Mouse (Mus musculus) bone marrow macrophage, adult 2 months (primary cell): ENCODE results near the gene Acnat2. TPM values are rescaled to one million over a fixed set of nuclear protein-coding genes. Genes with fewer than 3 reads are reported as not detected.
"Not testable (repeated sequence)": the region's sequence is repeated elsewhere in the genome, so short reads cannot be mapped to it uniquely, and the experiment has no call there.

Experiments
- H3K27ac ChIP-seq: 2 replicates; pipeline ENCODE4 v1.5.1; 2012; ENCODE audit warnings: low read depth, low read length; ENCODE audit not compliant: insufficient read depth
- H3K4me1 ChIP-seq: 2 replicates; pipeline ENCODE4 v1.6.1; 2012; ENCODE audit warnings: low read length; ENCODE audit not compliant: control insufficient read depth, insufficient read depth
- H3K4me3 ChIP-seq: 2 replicates; pipeline ENCODE4 v1.5.1; 2012; ENCODE audit warnings: mild to moderate bottlenecking, low read length, moderate library complexity; ENCODE audit not compliant: insufficient read depth
- CTCF ChIP-seq: IDR thresholded peaks from 2 replicates; pipeline ENCODE4 v1.5.1; 2012; ENCODE audit warnings: low read depth, mild to moderate bottlenecking, low read length, moderate library complexity
- POLR2A ChIP-seq: IDR thresholded peaks from 2 replicates; pipeline ENCODE4 v1.6.1; 2012; ENCODE audit warnings: mild to moderate bottlenecking, low read depth, low read length, borderline replicate concordance
- polyA plus RNA-seq: library from polyadenylated mRNA; stranded (reverse); fragments of >200 nt; gene quantifications from 2 replicates; pipeline ENCODE4 v1.2.4, GENCODE M21; 2012; ENCODE audit not compliant: missing spikeins, insufficient read depth, insufficient read length

The Acnat2 gene
- polyA plus RNA-seq, 1 experiment: not detected

DNA sequence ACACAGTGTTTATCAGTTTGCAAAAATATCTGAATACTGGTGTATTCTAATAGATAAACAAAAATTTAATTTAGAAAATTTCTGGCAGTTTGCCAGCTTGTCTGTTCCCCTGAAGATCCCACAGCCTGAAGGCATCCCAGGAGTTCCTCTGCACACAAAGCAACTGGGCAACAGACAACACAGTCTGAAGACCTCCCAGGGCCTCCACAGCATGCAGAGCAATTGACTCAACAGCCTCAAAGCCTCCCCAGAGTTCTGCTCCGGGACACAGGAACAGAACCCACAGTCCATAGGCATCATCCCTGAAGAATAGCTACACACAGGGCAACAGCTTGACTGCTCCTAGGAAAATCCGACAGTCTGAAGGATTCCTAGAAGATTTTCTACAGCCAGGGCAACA, 59.3 kb downstream of the Acnat2 start:
- TF ChIP-seq CTCF (no peak), POLR2A (no peak)
- Histone ChIP-seq H3K4me1 (no peaks in the 10 kb centered on the region), H3K4me3 (no peak overlapping the region), H3K27ac (no peak overlapping the region)

DNA sequence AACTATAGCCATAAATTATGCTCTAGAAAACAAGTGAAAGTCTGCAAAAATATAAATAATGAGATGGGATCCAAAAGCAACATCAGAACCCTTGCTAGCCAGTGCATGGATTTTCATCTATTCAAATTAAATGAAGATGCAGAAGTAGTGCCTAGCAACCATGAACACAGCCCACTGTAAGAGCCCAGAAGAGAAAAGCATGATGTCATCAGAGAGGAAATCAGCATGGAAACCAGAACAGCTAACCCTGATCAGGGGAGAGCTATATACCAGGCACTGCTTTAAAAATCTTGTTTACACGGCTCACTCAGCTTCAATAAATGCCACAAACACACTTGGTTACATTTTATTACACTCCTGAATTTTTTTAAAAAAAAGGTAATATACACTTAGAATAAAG, 60.0 kb downstream of the Acnat2 start:
- H3K4me3 ChIP-seq, H3K27ac ChIP-seq, H3K4me1 ChIP-seq: not testable (repeated sequence)

DNA sequence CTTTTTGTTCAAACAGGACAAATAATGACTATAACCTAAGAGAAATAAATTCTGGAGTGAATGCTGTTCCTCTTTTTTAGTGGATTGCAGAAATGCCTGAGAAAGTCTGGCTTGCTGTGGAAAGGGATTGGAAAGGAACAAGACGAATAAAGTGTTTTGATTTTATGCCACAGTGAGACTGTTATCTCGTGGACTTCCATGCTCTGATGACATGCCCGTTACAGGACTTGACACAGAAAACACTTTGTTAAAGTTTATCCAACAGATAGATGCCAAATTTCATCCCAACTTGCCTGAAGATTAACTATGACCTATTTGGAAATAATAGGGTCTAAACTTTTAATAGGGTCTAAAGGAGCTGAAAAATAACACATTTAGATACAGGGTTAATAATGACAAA, 67.9 kb downstream of the Acnat2 start:
- H3K4me3 ChIP-seq, H3K27ac ChIP-seq, H3K4me1 ChIP-seq: not testable (repeated sequence)

DNA sequence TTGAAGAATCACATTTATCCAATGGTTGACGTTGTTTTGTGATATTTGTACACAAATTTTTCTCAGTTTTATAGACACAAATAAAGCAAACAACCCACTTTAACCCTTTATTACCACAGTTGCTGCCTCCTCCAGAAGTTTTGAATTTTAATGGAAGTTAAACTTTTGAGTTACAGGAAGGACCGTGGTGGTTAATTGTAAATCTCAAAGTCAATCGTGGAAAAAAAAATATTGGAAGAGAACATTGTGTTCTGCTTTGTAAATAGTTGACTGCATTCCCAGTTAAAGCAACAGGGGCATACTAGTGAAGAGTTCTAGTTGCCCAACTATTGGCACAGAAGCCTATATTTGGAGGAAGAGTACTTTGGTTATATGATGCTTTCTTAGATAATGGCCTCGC, 70.0 kb downstream of the Acnat2 start:
- H3K4me1 ChIP-seq, H3K4me3 ChIP-seq, H3K27ac ChIP-seq: not testable (repeated sequence)

Other genes with a start within 250 kb of the Acnat2 start
- gene Acnat1, start 65.8 kb upstream of the Acnat2 start, polyA plus RNA-seq: not detected in 2 replicates
- gene Baat, start 98.4 kb upstream of the Acnat2 start, polyA plus RNA-seq: not detected in 2 replicates
- gene Mrpl50, start 112.9 kb upstream of the Acnat2 start, polyA plus RNA-seq: 17.9 and 20.3 TPM in 2 replicates
- gene Zfp189, start 113.0 kb upstream of the Acnat2 start, polyA plus RNA-seq: 4.3 and 5.5 TPM in 2 replicates
- gene Aldob, start 141.4 kb upstream of the Acnat2 start, polyA plus RNA-seq: not detected in 2 replicates
- gene Tmem246, start 189.7 kb upstream of the Acnat2 start, polyA plus RNA-seq: 0.24 and 0.80 TPM in 2 replicates
- 46.9 and 49.5 TPM in 2 replicates for gene Rnf20, start 223.9 kb upstream of the Acnat2 start, polyA plus RNA-seq